Mouse (Mus musculus) kidney, postnatal 36 days (tissue): Measurements from ENCODE around the gene Klk8.

Experiments used
- DNase-seq, 2 experiments: peaks; one replicate each; pipeline ENCODE4 v3.0.0; 2021 to 2022; ENCODE audit warnings: mixed read lengths in 2 of 2

Gene Klk8

GRCm38 (mm10) chr7:43796355-43796754 is 1.0 kb upstream of the Klk8 start:
- DNase-seq, result no peak

- peak in 1 of 2 experiments; percentile 11 for DNase-seq
These were observed 576 bp downstream of the Klk8 start for GRCm38 (mm10) chr7:43797844-43798462.

- no peak for DNase-seq
These were observed 2.5 kb downstream of the Klk8 start for GRCm38 (mm10) chr7:43799876-43800275.

GRCm38 (mm10) chr7:43810994-43811393 is 13.6 kb downstream of the Klk8 start, which contains the start of gene Klk7:
TSS of gene Klk7 (plus strand) at chr7:43811294.
- no peak for DNase-seq

GRCm38 (mm10) chr7:43815211-43815610 is 17.8 kb downstream of the Klk8 start:
- DNase-seq, result no peak

- no peak for DNase-seq
These were observed 19.4 kb downstream of the Klk8 start for GRCm38 (mm10) chr7:43816746-43817145.

- DNase-seq, result no peak
These were observed 24.2 kb downstream of the Klk8 start for GRCm38 (mm10) chr7:43821581-43821980.

GRCm38 (mm10) chr7:43824199-43824598 is 26.8 kb downstream of the Klk8 start, which contains the start of gene Klk6:
TSS of gene Klk6 (plus strand) at chr7:43824499.
- no peak for DNase-seq

- DNase-seq, result no peak
These were observed 28.7 kb downstream of the Klk8 start for GRCm38 (mm10) chr7:43826056-43826455.

- no peak for DNase-seq
These were observed 30.3 kb downstream of the Klk8 start for GRCm38 (mm10) chr7:43827706-43828105.

GRCm38 (mm10) chr7:43829006-43829405 is 31.6 kb downstream of the Klk8 start:
- no peak for DNase-seq

- no peak for DNase-seq
These were observed 44.3 kb downstream of the Klk8 start, which contains the start of gene Klk5 for GRCm38 (mm10) chr7:43841701-43842100. TSS of gene Klk5 (plus strand) at chr7:43841971.

- no peak for DNase-seq
These were observed 46.4 kb downstream of the Klk8 start for GRCm38 (mm10) chr7:43843801-43844200.

- DNase-seq, result no peak
These were observed 54.2 kb downstream of the Klk8 start for GRCm38 (mm10) chr7:43851616-43852015.
